Mouse (Mus musculus) olfactory bulb, adult 2 months (tissue): ENCODE measurements around the gene Ppp2r5c.

Experiments used
- CTCF ChIP-seq: fragments of 200-500 bp; IDR thresholded peaks from 2 replicates; pipeline ENCODE4 v1.5.1; 2012; ENCODE audit warnings: low read depth, mild to moderate bottlenecking, low read length, moderate library complexity; ENCODE audit not compliant: insufficient read depth
- POLR2A ChIP-seq: fragments of 200-500 bp; IDR thresholded peaks from 2 replicates; pipeline ENCODE4 v1.6.1; 2012; ENCODE audit warnings: mild to moderate bottlenecking, low read depth, low read length, moderate library complexity; ENCODE audit not compliant: insufficient read depth

- TF ChIP-seq CTCF: no peak
- no peak for TF ChIP-seq POLR2A
These were observed 20.4 kb upstream of the Ppp2r5c start for GRCm38 (mm10) chr12:110426417-110427010.
